Mouse (Mus musculus) embryonic fibroblast, embryonic 13.5 days (primary cell): ENCODE results near the gene Kcnmb1.

Experiments used
- CTCF ChIP-seq: IDR thresholded peaks from 2 replicates; pipeline ENCODE4 v1.5.1; 2011; ENCODE audit warnings: mild to moderate bottlenecking, control low read depth, low read length, moderate library complexity, borderline replicate concordance; ENCODE audit not compliant: insufficient read depth
- POLR2A ChIP-seq: IDR thresholded peaks from 2 replicates; pipeline ENCODE4 v1.6.1; 2011; ENCODE audit warnings: low read depth, mild to moderate bottlenecking, control low read depth, low read length, moderate library complexity

- TF ChIP-seq CTCF = no peak
- no peak for TF ChIP-seq POLR2A
Measured at GRCm38 (mm10) chr11:33938561-33939274, 24.1 kb upstream of the Kcnmb1 start.
